Mouse (Mus musculus) heart, embryonic 10.5 days (tissue): Measurements from ENCODE around the gene Tia1. TPM values are rescaled to one million over a fixed set of nuclear protein-coding genes. Genes with fewer than 3 reads are reported as not detected.

Source experiments
- DNase-seq: peaks from one replicate; pipeline ENCODE4 v3.0.0-alpha.2; 2017; ENCODE audit warnings: low spot score
- H3K27ac ChIP-seq: fragments of 300-500 bp; sonication (generic); 2 replicates; pipeline ENCODE4 v1.5.1; 2016; ENCODE audit warnings: mild to moderate bottlenecking
- H3K27me3 ChIP-seq: fragments of 300-500 bp; sonication (generic); 2 replicates; pipeline ENCODE4 v1.6.1; 2016; ENCODE audit warnings: mild to moderate bottlenecking; ENCODE audit not compliant: poor library complexity, insufficient read depth, severe bottlenecking
- H3K36me3 ChIP-seq: fragments of 300-500 bp; sonication (generic); 2 replicates; pipeline ENCODE4 v1.6.1; 2016; ENCODE audit warnings: mild to moderate bottlenecking, moderate library complexity
- H3K4me1 ChIP-seq: fragments of 300-500 bp; sonication (generic); 2 replicates; pipeline ENCODE4 v1.6.1; 2016; ENCODE audit warnings: mild to moderate bottlenecking
- H3K4me3 ChIP-seq: fragments of 300-500 bp; sonication (generic); 2 replicates; pipeline ENCODE4 v1.5.1; 2016; ENCODE audit warnings: mild to moderate bottlenecking, moderate library complexity
- H3K9me3 ChIP-seq: fragments of 300-500 bp; sonication (generic); 2 replicates; pipeline ENCODE4 v1.6.1; 2016; ENCODE audit warnings: mild to moderate bottlenecking, moderate library complexity
- WGBS: fragments of 180-500 bp; shearing (Covaris S2); methylation state at CpG from one replicate; pipeline ENCODE4 v1.1.7; 2016; 5-methylcytosine and 5-hydroxymethylcytosine counted together
- polyA plus RNA-seq: library from polyadenylated mRNA; unstranded; fragments of >200 nt; fragmentation: Nextera tagmentation; extraction: Ambion mirVana; gene quantifications from 2 replicates; pipeline ENCODE4 v1.2.1, GENCODE M21; 2016

The Tia1 gene
- polyA plus RNA-seq, 1 experiment from 2014 or later, result 177 TPM

DNA sequence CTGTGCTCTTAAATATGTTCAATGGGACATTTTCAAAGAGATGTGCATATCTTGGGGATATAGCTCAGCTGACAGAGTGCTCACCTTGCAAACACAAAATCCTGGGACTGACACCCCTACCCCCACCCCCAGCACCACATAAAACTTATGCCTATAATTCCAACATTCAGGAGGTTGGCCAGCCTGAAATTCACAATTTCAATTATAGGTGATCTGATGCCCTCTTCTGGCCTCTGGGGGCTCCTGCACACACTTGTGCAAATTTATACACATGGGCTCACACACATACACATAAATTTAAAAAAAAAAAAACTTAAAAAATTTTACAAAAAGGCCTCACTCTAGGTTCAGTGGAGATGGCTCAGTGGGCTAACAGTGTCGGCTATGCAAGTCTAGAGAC is 10.8 kb upstream of the Tia1 start:
- WGBS, result 88% methylated on average over 1 of the region's 1 CpGs

DNA sequence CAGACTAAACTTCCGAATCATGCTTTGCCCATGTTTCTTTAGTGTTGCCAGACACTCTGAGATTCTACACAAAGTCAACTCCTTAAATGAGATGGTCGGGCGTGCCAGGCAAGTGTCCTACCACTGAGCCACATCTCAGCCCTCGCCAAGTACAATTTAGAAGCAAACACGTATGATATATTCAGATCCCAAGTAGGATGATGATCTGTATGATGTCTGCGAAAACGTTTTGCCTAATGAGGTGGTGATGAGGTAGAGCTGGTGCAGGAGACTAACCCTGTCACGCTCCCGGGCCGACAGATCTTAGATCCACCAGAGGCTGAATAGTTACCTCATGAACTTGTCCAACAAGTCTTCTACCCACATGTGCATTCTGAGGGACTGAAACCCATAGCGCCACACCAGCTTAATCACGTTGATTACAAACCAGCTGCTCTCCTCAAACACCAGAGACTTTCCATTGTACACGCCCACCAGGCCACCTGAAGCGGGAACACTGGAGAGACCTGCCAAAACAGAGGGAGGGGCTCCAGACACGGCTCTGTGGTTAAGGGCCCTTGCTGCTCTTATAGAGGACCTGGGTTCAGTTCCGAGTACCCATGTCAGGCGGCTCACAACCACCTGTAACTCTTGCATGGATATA is 9.8 kb upstream of the Tia1 start:
- peak; percentile 71 for DNase-seq
- Histone ChIP-seq H3K4me3 (no peak overlapping the region), H3K27ac (no peak overlapping the region), H3K4me1 (peaks cover 31% of the 10 kb centered on the region), H3K9me3 (no peaks in the 10 kb centered on the region), H3K27me3 (no peaks in the 10 kb centered on the region), H3K36me3 (peaks cover 37% of the 10 kb centered on the region)
- WGBS, result 88% methylated on average over 17 of the region's 17 CpGs

More for the DNA sequence above, 10.8 kb upstream of the Tia1 start:
- Histone ChIP-seq H3K27me3 (no peaks in the 10 kb centered on the region), H3K9me3 (no peaks in the 10 kb centered on the region), H3K4me1 (peaks cover 35% of the 10 kb centered on the region), H3K27ac (no peak overlapping the region), H3K36me3 (peaks cover 47% of the 10 kb centered on the region), H3K4me3 (no peak overlapping the region)
- DNase-seq, result peak; percentile 58

DNA sequence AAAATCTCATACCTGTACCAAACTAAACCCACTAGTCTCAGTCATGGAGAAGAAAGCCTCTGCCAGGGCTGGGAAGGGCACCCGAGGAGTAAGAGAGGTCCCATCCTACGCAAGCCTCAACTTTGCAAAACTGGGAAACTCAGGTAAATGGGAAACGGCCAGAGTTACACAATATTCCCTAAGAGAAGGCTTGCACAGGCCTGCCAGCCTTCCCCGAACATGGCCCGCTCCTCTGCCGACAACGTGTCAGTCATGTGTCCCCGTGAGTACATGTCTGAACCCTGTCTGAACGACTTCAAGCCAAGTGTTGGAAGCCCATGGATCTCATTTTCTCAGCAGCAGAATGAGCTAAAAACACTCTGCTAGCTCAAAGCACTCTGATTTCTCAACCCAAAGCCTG is 9.0 kb upstream of the Tia1 start:
- Histone ChIP-seq H3K9me3 (no peaks in the 10 kb centered on the region), H3K4me1 (peaks cover 31% of the 10 kb centered on the region), H3K36me3 (peaks cover 30% of the 10 kb centered on the region), H3K27ac (no peak overlapping the region), H3K27me3 (no peaks in the 10 kb centered on the region), H3K4me3 (peak overlapping the region; percentile 19)
- peak; percentile 74 for DNase-seq
- whole genome bisulfite sequencing, result 76% methylated on average over 9 of the region's 9 CpGs

DNA sequence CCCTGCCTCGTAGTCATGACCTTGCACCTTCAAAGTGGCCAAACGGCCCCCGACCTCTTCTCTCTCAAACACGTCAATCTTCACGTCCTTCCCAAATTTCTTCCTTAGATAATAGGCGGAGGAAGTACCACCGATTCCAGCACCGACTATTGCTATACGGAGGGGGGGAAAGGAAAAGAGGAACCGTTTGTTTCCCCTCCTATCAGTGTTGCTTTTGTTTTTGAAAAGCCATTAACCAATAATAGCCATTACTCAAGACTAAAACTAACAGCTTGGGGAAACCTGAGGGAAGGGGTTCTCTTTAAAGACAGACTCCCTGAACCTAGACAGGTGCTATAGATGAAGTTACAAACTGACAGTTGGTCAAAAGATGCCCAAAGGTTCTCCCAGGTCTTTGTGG is 8.1 kb upstream of the Tia1 start:
- H3K4me3 ChIP-seq, result peak overlapping the region; percentile 93
- peak overlapping the region; percentile 93 for H3K27ac ChIP-seq
- 34% methylated on average over 10 of the region's 10 CpGs for WGBS
- H3K4me1 ChIP-seq, result peaks cover 38% of the 10 kb centered on the region
- no peak for DNase-seq
- no peaks in the 10 kb centered on the region for H3K27me3 ChIP-seq
- H3K36me3 ChIP-seq, result peaks cover 21% of the 10 kb centered on the region
- no peaks in the 10 kb centered on the region for H3K9me3 ChIP-seq

DNA sequence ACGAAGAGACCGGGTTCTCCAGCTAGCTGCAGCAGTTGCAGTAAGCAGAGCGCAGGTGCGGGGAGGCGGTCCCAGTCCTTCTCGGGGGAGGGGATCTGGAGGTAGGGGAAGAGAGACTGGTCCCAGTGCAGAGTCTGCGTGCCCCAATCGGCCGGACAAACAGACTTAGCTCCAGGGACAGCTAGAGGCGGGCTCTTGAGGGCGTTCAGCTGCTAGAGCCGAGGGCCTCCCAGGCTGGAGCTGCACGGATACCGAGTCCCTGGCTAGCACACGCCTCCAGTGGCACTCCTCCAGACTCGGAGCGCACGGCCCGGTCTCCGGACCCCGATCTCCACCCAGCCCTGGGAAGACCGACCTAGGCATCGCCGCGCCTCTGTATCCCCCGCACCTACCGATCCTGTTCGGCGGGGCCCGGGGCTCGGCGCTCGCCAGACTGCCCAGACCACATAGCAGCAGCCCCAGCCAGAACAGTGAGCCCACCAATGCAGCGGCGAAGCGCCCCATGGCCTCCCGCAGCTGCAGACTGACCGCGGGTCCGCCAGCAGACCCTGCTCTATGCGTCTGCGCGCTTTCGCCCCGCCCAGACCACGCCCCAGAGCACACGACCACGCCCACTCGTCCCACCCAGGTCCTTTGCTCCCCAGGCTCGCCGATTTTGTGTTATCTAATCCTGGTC is 7.3 kb upstream of the Tia1 start, which contains the start of gene Pcyox1:
Gene Pcyox1 (minus strand): TSS at position 574 of the 676 bp plus-strand sequence.
- Histone ChIP-seq H3K36me3 (peaks cover 13% of the 10 kb centered on the region), H3K27ac (peak within 1 kb of the TSS; percentile 93), H3K4me1 (peaks cover 38% of the 10 kb centered on the region), H3K27me3 (no peaks in the 10 kb centered on the region), H3K9me3 (no peaks in the 10 kb centered on the region), H3K4me3 (peak within 1 kb of the TSS; percentile 93)
- peak; percentile 94 for DNase-seq
- under 1% methylated on average over 49 of the region's 51 CpGs for WGBS

DNA sequence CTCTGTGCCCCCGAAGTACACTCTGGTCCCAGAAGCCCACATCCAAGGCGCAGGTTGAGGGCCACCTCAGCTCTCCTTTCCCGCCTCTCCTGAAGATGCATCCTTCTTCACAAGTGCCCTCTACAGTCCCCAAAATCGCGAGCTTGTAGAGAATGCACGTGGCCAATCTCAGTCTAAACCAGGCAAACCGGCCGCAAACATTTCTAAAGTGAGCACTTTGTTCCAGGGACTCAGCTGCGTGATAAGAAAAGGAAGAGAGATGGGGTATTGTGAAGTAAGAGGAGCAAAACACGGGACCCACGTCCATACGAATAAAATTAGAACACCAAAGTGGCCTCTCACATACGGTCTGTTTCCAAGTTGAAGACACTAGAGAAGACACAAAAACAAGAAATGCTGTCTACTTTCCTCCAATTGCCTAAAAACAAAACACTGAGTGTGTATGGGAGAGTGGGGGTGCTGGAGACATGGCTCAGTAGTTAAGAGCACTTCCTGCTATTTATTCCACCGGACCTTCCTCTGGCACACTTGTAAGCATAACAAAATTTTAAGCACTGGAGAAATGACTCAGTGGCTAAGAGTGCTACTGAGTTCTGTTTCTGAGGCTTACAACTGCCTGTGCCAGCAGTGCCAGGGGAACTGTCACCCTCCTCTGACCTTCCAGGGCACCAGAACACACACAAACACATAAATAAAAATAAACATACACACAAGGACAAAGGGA is 6.6 kb upstream of the Tia1 start:
- H3K9me3 ChIP-seq, result no peaks in the 10 kb centered on the region
- WGBS, result 5% methylated on average over 14 of the region's 14 CpGs
- no peaks in the 10 kb centered on the region for H3K27me3 ChIP-seq
- peaks cover 6% of the 10 kb centered on the region; the same call in 1 of the 2 replicates for H3K36me3 ChIP-seq
- peaks cover 38% of the 10 kb centered on the region for H3K4me1 ChIP-seq
- no peak for DNase-seq
- H3K4me3 ChIP-seq, result peak overlapping the region; percentile 93
- peak overlapping the region; percentile 93 for H3K27ac ChIP-seq

DNA sequence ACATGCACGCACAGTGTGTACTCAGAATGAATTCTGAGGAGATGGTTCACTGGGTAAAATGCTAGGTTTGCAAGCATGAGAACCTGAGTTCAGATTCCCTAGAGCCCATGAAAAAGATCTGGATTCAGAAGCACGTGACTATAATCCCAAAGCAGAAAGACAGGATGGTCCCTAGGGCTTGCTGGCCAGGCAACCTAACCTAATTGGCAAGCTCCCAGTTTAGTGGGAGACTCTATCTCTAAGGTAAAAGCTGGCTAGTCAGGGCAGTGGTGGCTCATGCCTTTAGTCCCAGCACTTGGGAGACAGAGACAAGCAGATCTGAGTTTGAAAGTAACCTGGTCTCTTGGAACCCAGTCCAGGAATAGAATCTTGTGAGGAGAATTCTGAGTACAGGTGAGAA is 5.0 kb upstream of the Tia1 start:
- no peak overlapping the region for H3K4me3 ChIP-seq
- H3K27ac ChIP-seq, result no peak overlapping the region
- H3K9me3 ChIP-seq, result no peaks in the 10 kb centered on the region
- peak; percentile 36 for DNase-seq
- H3K36me3 ChIP-seq, result no peaks in the 10 kb centered on the region; the same call in 1 of the 2 replicates
- no peaks in the 10 kb centered on the region for H3K27me3 ChIP-seq
- peaks cover 38% of the 10 kb centered on the region for H3K4me1 ChIP-seq
- 82% methylated on average over 2 of the region's 2 CpGs for WGBS

DNA sequence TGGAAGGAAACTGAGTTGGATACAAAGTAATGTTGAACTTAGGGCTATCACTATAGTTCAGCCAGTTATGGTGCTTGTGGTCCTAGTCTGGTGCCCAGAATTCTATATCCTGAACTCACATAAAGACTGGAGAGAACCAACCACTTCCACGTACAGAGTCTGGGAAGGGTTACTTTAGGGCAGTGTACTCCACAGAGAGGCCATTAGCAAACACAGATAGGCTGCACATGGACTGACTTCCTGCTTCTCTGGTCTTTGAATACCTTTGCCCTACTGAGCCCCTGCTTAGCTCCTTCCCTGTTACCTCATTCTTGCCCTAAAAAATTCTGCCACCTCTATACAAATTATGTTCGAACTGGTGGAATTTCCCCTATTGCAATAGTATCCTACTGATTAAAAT is 4.0 kb upstream of the Tia1 start:
- H3K27me3 ChIP-seq, result no peaks in the 10 kb centered on the region
- H3K4me1 ChIP-seq, result peaks cover 30% of the 10 kb centered on the region
- DNase-seq, result peak; percentile 22
- 65% methylated on average over 2 of the region's 2 CpGs for WGBS
- no peak overlapping the region for H3K27ac ChIP-seq
- no peak overlapping the region for H3K4me3 ChIP-seq
- no peaks in the 10 kb centered on the region for H3K9me3 ChIP-seq
- no peaks in the 10 kb centered on the region for H3K36me3 ChIP-seq

DNA sequence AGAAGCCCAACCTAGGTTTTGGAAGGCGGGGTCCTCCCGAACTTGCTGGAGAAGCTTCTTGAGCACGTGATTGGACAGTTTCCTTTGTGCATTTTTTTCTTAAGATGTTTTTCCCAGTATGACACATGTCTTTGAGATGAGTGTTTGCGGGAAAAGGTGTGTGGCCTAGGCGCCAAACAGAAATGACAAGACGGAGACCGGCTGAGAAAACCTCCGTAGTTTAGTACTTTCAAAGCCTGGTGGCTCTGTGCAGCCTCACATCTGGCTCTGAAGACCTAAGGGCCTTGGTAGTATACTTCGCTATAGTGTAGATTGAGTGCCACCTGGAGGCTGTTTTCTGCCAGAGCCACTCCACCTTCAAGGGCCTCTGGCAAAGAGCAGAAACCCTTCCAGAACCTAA is 3.0 kb upstream of the Tia1 start:
- Histone ChIP-seq H3K4me3 (peak overlapping the region; percentile 48), H3K4me1 (peaks cover 20% of the 10 kb centered on the region), H3K27me3 (no peaks in the 10 kb centered on the region), H3K9me3 (no peaks in the 10 kb centered on the region), H3K27ac (no peak overlapping the region), H3K36me3 (no peaks in the 10 kb centered on the region)
- peak; percentile 93 for DNase-seq
- 8% methylated on average over 9 of the region's 9 CpGs for WGBS

DNA sequence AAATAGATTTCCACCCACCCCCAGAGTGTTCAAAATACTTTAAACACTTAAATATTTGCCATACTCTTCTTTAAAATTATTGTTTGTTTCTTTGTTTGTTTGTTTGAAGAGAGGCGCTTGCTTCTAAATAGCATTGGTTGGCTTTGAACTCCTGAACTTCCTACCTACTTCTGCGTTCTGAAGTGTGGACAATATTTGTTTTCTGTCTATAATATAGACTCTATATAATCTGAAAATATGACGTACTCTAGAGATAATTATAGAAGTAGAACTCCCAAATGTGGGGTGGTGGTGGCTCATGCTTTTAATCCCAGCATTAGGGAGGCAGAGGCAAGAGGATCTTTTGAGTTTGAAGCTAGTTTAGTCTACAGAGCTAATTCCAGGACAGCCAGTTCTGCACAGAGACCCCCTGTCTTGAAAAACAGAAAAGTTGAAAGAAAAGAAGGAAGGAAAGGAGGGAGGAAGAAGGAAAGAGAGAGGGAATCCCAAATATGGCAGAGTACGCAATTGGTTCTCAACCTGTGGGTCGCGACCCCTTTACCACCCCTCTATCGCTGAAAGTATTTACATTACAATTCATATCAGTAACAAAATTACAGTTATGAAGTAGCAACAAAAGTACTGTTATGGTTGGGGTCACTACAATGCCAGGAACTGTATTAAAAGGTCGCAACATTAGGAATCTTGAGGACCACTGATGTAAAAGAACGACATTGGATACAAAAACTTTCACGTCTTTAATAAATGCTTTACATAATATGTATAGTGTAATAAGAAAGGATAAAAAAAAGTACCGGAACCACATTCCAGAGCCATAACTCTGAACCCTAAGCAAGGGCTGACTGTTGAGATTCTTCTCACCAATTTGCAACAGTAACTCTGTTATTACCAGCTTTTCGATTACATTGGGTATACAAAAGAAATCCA is 1.1 kb upstream of the Tia1 start:
- Histone ChIP-seq H3K27me3 (no peaks in the 10 kb centered on the region), H3K27ac (no peak overlapping the region), H3K4me3 (peak overlapping the region; percentile 95), H3K4me1 (peaks cover 7% of the 10 kb centered on the region), H3K9me3 (no peaks in the 10 kb centered on the region), H3K36me3 (peaks cover 12% of the 10 kb centered on the region)
- peak; percentile 64 for DNase-seq
- WGBS, result 39% methylated on average over 12 of the region's 12 CpGs

DNA sequence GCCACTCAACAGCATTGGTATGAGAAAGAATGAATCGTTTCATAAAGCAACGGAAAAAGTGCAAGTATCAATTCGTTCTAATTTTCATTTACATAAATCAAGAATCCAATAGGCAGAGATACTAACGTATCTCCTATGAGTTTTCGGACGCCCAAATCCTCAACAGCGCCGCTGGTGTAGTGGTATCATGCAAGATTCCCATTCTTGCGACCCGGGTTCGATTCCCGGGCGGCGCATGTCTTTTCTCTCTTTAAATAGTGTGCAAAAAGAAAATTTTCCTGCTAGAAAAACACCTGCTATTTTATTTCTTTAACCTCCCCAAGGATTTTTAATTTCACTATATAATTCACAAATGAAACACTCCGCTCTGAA is 305 bp upstream of the Tia1 start:
- no peaks in the 10 kb centered on the region for H3K27me3 ChIP-seq
- peak; percentile 89 for DNase-seq
- H3K4me1 ChIP-seq, result peaks cover 7% of the 10 kb centered on the region; the same call in 1 of the 2 replicates
- under 1% methylated on average over 15 of the region's 15 CpGs for WGBS
- peaks cover 13% of the 10 kb centered on the region for H3K36me3 ChIP-seq
- H3K27ac ChIP-seq, result peak overlapping the region; percentile 100
- no peaks in the 10 kb centered on the region for H3K9me3 ChIP-seq
- peak overlapping the region; percentile 95 for H3K4me3 ChIP-seq

DNA sequence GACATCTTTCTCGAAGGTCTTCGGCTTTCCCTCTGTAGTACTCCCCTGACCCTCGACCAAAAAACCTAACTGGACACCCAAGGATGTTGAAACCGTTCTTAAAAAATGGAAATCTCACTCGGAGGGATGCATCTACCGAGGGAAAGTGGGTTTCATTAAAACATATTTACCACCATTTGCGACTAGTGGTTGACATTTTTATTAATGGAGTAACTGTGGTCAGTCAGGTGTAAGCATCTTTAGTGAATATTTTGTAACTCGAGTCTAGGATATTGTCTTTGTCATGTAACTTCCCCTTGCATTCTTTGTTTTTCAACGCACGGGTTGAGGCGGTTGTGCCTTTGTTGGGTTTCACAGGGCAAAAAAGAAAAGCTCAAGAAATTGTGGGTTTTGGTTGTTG is 977 bp downstream of the Tia1 start:
- DNase-seq, result no peak
- Histone ChIP-seq H3K9me3 (no peaks in the 10 kb centered on the region), H3K4me3 (peak overlapping the region; percentile 95), H3K36me3 (peaks cover 16% of the 10 kb centered on the region), H3K27ac (peak overlapping the region; percentile 100), H3K4me1 (peaks cover 7% of the 10 kb centered on the region; the same call in 1 of the 2 replicates), H3K27me3 (no peaks in the 10 kb centered on the region)
- WGBS, result 2% methylated on average over 11 of the region's 11 CpGs
